Mouse (Mus musculus): ENCODE data around the gene Ccdc162. TPM values are rescaled to one million over a fixed set of nuclear protein-coding genes. Genes with fewer than 3 reads are reported as not detected.

Gene Ccdc162
- polyA plus RNA-seq, 1 experiment from 2014 or later = 2.4 TPM

DNA sequence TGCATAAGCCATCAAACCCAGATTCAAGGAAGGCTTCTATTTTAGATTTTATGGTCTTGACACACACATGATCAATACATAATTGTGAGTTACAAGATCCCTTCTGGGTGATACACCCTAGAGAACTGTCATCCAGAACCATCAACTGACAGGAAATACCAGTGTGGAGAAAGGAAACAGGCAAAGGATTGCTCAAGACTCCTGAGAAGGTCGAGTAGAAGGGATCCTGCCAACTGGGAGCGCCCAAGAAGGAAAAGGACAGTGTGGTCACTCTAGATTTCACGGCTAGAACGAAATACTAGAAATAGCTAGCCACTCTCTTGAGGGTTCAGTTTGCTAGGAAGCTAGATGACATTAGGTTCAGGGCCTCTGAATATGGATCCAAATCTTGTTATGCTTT lies 173.0 kb downstream of the Ccdc162 start:
- no peak for DNase-seq (ENCODE audit: low spot score)

DNA sequence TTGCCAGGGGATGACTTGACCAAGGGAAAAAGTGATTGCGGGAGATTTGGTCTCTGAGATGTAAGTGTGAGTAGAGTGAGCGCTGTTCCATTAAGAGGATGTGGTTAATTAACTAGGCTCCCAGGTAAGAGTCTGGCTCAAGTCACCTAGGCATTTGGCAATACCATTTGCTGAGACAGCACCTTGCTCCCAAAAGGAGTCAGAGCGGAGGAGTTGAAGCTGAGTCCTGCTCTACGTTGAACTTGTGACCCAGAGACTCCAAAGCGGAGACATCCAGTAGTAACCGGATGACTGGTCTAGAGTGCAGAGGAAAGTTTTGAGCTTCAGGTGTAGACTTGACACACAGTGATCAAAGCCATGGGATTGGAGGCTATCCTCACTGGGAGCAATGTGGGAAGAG lies 174.4 kb downstream of the Ccdc162 start:
- no peak for DNase-seq (ENCODE audit: low spot score)

DNA sequence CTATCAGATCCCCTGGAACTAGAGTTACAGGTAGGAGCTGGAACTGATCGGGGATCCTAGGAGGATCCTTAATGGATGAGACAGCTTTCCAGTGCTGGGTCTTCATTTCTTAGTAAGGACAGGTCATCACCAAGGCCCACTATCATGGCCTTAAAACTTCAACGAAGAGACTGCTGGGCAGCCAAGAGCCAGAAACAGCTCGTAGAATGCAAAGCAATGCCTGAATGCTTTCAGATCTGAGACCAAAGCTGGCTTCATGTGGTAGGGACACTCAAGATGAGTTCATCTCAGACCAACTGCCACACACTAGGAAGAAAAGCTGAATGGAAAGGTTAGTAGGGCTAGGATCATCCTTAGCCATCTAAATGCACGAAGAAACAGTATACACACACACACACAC lies 177.4 kb downstream of the Ccdc162 start:
- DNase-seq (ENCODE audit: low spot score) = no peak

DNA sequence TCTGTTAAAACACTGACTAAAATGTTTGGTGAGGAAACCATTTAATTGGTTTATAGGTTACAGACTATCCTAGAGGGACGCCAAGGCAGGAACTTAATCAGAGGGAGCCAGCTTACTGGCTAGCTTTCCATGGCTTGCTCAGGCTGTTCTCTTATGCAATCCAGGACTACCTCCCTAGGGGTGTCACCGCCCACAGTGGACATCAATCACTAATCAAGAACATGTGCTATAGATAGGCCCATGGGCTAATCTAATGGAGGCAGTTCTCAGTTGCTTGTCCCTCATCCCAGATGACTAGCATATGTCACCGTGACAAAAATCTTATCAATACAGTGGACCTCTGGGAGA lies 178.5 kb downstream of the Ccdc162 start:
- no peak for DNase-seq (ENCODE audit: low spot score)

DNA sequence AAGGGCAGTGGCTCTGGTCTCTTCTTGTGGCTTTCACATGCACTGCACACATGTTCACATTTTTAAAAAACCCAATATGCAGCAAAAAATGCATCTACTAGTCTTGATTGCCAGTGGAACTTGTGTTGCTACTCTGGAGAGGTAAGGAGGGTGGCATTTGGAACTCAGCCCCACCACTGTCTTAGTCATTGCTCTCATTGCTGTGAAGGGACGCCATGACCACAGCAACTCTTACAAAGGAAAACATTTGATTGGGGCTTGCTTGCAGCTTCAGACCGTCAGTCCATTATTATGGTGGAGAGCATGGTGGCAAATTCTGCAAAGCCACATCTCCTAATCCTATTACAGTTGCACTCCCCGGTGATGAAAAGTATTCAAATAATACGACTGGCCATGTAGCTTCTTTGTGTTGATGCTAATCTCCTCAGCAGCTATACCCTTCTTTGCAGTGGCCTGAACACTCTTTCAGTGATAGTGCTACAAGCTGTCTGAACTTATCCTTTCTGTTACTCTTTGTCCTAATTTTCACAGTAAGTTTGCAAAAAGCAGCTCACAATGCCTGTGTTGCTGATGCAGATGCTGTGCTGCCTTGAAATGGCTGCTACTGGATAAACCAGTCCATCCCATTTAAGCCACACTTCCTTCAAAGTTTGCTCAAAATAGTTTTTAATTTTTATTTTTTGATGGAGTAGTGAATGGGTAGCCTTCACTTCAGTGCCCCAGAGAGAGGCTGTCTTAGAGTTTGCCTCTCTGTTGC lies 179.0 kb downstream of the Ccdc162 start:
- DNase-seq (ENCODE audit: low spot score) = no peak

DNA sequence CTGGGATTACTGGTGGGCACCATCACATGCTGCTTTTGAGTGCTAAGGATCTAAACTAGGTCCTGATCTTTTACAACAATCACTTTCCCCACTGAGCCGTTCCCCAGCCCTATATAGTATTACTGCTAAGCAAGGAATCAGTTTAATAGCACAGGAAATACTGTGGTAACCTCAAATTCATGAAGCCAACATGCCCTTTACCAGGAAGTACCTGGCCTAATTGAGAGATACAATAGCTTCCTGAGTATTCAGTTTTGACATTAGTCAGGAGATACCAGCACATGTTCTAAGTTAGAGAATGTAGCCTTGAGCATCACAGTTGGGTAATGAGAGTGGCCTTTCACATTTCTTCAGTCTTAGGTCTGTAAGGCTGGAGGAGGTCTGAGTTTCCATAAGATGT lies 179.7 kb downstream of the Ccdc162 start:
- DNase-seq (ENCODE audit: low spot score) = no peak

DNA sequence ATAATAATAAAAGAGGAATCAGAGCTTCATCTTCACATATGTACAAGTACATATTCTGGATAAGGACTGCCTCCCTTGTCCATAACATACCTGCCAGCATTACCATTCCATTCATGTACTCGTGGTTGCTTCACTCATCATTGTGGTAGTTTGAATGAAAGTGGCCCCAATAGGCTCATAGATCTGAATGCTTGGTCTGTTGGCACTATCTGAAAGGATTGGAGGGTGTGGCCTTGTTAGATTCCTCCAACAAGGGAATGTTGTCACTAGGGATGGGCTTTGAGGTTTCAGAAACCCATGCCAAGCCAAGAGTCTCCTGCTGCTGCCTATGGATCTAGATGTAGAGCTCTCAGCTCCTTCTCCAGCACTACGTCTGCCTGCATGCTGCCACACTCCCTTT lies 180.4 kb downstream of the Ccdc162 start:
- DNase-seq (ENCODE audit: low spot score) = no peak

DNA sequence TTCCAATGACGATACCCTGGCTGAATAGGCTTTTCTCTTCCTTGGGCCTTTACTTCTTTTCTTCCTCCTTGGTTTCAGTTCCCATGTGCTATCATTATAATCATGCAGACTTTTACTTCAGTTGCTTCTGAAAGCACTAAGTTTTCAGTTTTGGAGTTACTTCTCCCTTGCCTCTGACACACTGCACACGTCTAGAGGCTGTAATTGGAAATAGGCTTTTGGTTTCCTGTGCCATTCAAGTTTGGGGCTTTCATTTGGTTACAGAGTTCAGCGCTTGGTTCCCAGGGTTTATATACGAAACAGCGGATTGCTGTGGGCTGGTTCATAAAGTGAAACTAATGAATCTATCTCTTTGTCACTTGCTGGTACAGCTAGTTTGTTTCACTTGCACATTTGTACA lies 186.5 kb downstream of the Ccdc162 start:
- peak; percentile 33 for DNase-seq (ENCODE audit: low spot score)

DNA sequence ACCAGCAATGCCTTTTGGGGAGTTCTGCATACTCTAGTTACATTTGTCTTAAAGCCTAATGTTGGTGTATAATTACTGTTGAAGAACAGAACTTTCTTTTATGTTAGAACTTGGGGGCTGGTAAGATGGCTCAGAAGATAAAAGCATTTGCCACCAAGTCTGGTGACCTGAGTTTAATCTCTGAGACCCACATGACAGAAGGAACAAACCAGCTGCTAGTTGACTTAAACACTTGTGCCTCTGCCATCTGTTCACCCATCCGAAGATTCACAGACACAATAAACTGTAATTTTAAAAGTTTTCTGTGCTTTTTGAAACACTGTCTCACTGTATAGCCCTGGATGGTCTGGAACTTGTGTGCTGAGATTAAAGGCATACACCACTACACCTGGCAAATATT lies 190.7 kb downstream of the Ccdc162 start:
- peak; percentile 39 for DNase-seq (ENCODE audit: low spot score)

DNA sequence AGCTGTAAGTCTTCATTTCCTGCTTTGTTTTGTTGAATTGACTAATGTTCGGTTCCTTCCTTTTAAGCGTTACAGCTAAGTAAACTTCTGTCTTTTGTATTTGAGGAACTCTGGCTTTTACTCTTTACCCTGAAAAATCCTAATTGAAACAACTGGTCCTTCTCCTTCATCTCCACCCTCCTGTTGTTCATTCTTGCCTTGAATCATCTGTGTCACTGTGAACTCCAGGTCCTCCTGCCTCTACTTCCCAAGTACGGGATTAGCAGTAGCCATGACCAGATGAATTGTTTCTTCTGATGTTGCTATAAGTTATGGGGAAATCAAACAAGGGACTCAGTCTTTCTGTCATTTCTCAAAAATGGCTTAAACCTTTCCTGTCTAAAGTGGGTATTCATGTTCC lies 193.0 kb downstream of the Ccdc162 start:
- DNase-seq (ENCODE audit: low spot score) = no peak

DNA sequence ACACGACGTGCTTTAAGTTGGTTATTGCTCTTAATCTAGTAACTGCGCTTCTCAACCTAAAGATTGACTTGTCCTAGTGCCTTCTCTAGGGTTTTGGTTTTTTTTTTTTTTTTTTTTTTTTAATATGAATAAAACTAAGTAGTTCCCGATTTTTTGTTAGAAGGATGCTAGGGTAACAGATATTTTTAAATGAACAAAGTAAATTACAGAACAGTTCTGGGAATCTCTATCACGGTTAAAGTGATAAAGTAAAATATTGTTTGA lies 196.1 kb downstream of the Ccdc162 start:
- DNase-seq (ENCODE audit: low spot score) = no peak

DNA sequence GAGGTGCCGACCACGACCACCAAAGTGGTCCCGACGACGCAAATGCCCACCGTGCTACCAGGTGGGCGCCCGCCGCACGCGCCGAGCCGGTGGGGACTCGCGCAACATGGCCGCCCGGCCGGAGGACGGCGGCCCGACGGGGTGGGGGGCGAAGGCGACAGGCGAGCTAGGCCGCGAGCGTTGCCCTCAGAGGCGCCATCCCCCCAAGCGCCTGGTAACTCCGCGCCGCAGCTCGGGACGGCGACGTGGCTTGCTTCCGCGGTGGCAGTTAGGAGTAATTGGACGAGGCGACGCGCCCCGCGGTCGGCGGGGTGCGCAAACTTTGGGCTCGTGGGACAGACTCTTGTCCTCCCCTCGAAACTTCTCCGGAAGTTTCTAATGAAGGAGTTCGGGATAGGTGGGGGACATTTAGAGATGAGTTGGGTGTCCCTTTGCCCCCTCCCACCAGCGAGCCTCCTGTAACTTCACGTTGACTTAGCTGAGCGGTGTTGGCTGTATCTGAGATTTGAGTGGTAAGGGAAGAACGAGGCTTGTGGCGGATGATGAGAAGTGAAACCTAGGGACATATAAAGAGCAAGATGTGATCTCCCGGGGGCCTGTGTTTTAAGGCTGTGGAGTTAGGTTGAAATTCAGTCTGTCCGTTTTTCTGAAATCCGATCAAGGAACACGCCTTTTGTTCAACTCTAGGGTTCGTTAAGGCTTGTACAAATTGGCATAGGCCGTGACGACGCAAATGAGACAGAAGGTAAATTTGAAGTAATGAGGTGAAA lies 196.6 kb downstream of the Ccdc162 start:
- peak; percentile 68 for DNase-seq (ENCODE audit: low spot score)

DNA sequence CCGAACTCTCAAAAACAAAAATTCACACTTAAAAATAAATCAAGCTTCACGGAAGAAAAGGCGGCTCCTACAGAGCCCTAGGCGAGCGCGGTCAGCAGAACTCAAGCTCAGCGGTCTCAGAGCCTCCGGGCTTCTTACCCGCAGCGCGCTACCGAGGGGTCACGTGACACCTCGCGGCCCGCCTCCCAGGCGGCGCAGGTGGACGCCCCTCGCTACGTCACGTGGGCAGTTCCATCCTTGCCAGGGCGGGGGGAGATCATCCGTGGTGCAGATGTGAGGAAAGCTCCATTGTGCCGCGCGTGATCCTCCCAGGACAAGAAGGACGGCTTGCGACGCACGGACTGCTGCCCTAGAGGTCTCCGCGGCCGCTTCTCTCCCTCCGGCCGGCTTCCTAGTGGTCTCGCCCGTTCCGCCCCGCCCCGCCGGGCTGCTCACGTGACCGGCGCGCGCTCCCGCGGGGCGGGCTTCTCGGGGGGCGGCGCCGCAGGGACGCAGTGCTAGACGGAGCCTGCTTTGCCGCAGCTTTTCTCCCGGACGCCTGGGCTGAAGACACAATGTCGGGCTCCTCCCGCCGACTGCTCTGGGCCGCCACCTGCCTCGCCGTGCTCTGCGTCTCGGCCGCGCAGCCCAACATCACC lies 197.3 kb downstream of the Ccdc162 start, which contains the start of gene Cd164:
Gene Cd164 (plus strand): TSS at position 434 of the 638 bp plus-strand sequence.
- peak; percentile 97 for DNase-seq (ENCODE audit: low spot score)

DNA sequence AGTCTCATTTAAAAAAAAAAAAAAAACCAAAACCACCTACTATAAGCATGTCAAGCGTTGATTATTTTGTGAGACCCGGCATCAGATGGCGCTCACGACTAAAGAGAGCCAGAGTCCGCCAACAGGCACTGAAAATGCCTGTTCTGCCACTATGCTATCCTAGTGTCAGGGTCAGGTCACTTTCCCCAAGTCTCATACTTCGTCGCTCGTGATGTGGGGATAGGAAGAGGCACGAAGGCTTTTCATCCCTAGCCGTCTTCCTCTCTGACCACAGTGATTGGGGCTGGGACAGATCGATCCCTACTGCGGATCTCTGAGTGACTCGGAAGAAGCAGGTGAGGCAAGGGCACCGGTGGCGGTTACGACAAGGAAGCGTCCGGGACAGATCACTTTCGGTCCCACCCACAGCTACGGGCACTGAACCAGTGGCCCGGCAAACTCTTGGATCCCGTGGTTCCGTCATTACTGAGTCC lies 197.9 kb downstream of the Ccdc162 start:
- peak; percentile 92 for DNase-seq (ENCODE audit: low spot score)

DNA sequence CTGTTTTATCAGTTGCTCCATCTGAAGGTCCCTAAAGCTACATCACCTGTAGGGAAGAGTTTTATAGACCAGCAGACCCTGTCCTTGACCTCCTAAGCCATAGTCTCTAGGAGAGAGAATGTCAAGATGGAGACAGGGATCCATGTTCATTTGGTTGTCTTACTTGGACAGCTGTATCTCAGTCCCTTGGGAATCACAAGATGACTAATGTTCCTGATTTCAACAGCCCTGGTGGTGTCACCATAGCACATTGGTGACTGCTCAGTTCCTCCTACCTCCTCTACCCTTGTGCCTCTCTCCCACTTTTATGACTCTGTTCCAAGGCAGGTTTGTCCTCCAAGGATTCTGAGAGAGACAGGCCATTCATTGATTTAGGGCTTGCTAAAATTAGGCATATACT lies 201.5 kb downstream of the Ccdc162 start:
- no peak for DNase-seq (ENCODE audit: low spot score)

DNA sequence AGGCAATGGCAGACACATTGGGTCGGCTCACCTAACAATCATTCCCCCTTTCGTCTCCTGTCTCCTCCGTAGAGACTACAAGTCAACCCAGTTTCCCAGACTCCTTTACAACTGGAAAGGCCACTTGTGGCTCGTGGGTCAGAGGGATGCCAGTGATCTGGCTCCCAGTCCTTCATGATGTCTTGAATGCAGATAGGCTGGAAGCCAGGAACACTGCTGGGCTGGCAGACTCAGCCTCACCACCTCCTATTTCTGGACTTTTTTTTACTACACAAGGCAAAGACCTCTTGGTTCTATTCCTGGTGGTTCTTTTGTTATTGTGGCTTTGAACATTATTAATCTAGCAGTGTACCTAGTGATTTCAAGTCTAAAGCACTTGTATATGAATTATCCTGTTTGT lies 202.1 kb downstream of the Ccdc162 start:
- no peak for DNase-seq (ENCODE audit: low spot score)

DNA sequence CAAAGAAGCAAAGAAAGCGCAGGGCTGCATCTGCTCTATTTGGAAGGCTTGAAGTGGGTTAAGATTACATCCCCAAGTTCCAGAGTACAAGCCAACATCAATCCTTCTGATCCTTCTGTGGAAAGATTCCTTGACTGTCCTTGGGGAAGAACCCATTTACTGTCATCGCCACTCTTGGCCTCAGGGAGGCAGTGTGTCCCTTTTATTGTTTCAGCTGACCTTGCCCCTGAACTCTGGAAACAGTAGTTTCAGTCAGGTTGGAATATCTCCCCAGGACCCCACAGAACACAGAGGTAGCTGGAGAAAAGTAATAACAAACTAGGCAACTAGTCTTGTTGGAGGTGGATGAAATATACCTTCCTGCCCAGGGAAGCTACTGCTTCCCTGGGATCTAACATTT lies 207.3 kb downstream of the Ccdc162 start:
- DNase-seq (ENCODE audit: low spot score) = no peak

DNA sequence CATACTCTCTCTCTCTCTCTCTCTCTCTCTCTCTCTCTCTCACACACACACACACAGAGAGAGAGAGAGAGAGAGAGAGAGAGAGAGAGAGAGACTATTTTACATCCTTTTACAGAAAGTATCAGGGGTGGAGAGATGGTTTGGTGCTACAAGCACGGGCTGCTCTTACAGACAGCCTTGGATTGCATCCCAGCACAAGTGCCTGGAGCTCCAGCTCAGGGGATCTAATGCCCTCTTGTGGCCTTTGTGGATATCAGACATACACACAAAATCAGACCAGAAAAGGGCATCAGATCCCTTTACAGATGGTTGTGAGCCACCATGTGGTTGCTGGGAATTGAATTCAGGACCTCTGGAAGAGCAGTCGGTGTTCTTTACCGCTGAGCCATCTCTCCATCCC lies 211.0 kb downstream of the Ccdc162 start:
- DNase-seq (ENCODE audit: low spot score) = peak; percentile 84

DNA sequence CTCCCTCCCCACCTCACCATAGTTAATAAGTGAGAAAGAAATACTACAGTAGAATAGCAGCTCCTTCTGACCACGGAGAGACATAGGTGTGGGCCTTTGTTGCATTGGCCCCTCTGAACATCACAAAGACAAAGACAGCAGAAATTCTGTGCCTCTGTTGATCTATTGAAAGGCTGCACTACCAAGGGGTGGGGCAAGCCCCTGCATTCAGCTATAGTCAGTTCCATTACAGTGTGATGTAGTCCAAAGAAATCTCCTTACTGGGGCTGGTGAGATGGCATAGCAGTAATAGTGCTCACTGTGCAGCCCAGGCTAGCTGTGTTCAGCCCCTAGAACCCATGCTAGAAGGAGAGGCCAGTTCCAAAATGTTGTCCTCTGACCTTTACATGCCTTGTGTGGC lies 211.4 kb downstream of the Ccdc162 start:
- DNase-seq (ENCODE audit: low spot score) = no peak

DNA sequence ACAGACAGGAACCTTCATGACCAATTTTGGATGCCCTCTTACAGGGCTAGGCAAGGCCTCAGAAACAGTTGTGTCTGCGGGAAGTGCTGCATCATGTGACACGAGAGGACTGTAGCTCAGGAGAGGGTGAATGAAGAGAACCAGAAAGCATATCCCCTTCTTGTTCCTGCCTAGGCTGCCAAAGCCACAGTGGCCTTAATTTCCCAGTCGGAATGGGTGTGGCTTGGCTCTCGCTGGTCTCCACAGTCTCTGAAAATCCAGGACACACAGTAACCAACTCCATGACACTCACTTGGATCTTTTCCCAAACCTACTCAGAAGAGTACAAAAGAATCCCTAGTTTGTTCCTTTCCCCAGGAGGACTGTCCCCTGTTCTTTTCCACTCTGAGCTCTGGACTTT lies 215.5 kb downstream of the Ccdc162 start:
- no peak for DNase-seq (ENCODE audit: low spot score)

DNA sequence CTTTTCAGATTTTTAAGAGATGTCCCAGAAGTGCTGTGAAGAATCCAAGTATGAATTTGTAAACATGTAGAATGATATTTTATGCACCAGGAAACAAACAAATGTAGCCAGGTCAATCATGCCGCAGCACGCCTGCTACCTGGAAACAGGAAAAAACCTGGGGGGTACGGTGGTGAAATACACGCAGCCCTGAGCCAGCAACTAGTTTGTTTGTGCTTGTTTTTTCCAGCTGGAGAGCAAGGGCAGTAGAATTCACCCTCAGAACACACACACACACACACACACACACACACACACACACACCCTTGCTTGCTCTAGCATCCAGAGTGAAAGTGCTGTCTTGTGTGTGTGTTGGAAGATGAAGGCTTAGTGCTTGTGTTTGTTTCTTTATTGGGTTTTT lies 225.3 kb downstream of the Ccdc162 start:
- no peak for DNase-seq (ENCODE audit: low spot score)

DNA sequence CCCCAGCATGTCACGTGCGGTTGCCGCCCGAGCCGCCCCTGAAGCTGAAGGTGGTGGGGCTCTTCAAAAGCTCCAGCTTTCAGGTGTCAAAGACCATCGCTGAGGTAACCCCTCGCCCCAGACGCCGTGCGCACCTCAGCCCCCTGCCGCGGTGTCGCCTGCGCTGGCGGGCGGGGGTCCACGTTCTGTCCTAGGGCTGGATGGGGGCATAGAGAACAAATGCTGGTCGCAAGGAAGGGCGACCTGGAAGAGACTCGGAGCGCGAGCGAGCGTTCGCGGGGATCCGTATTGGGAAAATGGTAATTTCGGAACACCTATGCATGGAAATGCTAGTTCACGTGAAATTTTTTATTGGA lies 225.9 kb downstream of the Ccdc162 start:
- no peak for DNase-seq (ENCODE audit: low spot score)
